Mouse (Mus musculus): ENCODE measurements at regions not wholly inside any gene's neighbourhood (a gene's known extent, or its start where the extent isn't known, plus 50 kb on each side); places are given as distances from the start of the nearest gene placed in this dataset.

- CTCF ChIA-PET = no interaction called here
- POLR2A ChIA-PET = interaction anchor here in 3 of 4 experiments (0.6 to 1.6 kb wide), 12 partner anchors 12 to 1002 kb away, joined by 3 to 5 read pairs (median 3); no protein-coding TSS in a partner anchor
Observed at GRCm38 (mm10) chr8:89823631-89824030, 524.5 kb downstream of the Tox3 start.

- POLR2A ChIA-PET = interaction anchor here in 1 of 4 experiments (1.3 kb wide), 1 partner anchor 11 kb away, joined by 5 read pairs; no protein-coding TSS in a partner anchor
- CTCF ChIA-PET = no interaction called here
Observed at GRCm38 (mm10) chr8:89812036-89812711, 536.0 kb downstream of the Tox3 start.

GRCm38 (mm10) chr8:89788296-89788695 is 559.8 kb downstream of the Tox3 start:
- ChIA-PET CTCF (no interaction called here), POLR2A (no interaction called here)

GRCm38 (mm10) chr8:89787050-89787905 is 560.9 kb downstream of the Tox3 start:
- ChIA-PET CTCF (interaction anchor here in 2 of 4 experiments (0.6 kb wide), 2 partner anchors 304 to 843 kb away, joined by 3 to 4 read pairs; no protein-coding TSS in a partner anchor), POLR2A (no interaction called here)

- POLR2A ChIA-PET = no interaction called here
- CTCF ChIA-PET = interaction anchor here in 3 of 4 experiments (0.6 to 1.0 kb wide), 5 partner anchors 12 to 1030 kb away, joined by 3 to 9 read pairs (median 4); no protein-coding TSS in a partner anchor
Observed at GRCm38 (mm10) chr8:89785011-89785410, 563.1 kb downstream of the Tox3 start.

- ChIA-PET CTCF (interaction anchor here in 2 of 4 experiments (0.5 to 0.7 kb wide), 2 partner anchors 17 to 957 kb away, joined by 3 read pairs; no protein-coding TSS in a partner anchor), POLR2A (interaction anchor here in 1 of 4 experiments (1.1 kb wide), 1 partner anchor 834 kb away, joined by 3 read pairs; no protein-coding TSS in a partner anchor)
Observed at GRCm38 (mm10) chr8:89783311-89783710, 564.8 kb downstream of the Tox3 start.

- ChIA-PET POLR2A (no interaction called here), CTCF (interaction anchor here in 1 of 4 experiments (0.7 kb wide), 1 partner anchor 17 kb away, joined by 3 read pairs; no protein-coding TSS in a partner anchor)
Observed at GRCm38 (mm10) chr8:89766387-89766786, 581.8 kb downstream of the Tox3 start.

- POLR2A ChIA-PET = no interaction called here
- CTCF ChIA-PET = no interaction called here
Observed at GRCm38 (mm10) chr8:89759531-89759930, 588.6 kb downstream of the Tox3 start.

GRCm38 (mm10) chr8:89758695-89759094 is 589.4 kb downstream of the Tox3 start:
- ChIA-PET POLR2A (no interaction called here), CTCF (no interaction called here)

GRCm38 (mm10) chr8:89755951-89756350 is 592.2 kb downstream of the Tox3 start:
- ChIA-PET POLR2A (interaction anchor here in 1 of 4 experiments (0.8 kb wide), 1 partner anchor 19 kb away, joined by 3 read pairs; no protein-coding TSS in a partner anchor), CTCF (no interaction called here)

- POLR2A ChIA-PET = no interaction called here
- CTCF ChIA-PET = no interaction called here
Observed at GRCm38 (mm10) chr8:89751201-89751600, 596.9 kb downstream of the Tox3 start.

- POLR2A ChIA-PET = no interaction called here
- CTCF ChIA-PET = interaction anchor here in 1 of 4 experiments (0.5 kb wide), 1 partner anchor 749 kb away, joined by 3 read pairs; no protein-coding TSS in a partner anchor
Observed at GRCm38 (mm10) chr8:89747726-89748125, 600.4 kb downstream of the Tox3 start.

- ChIA-PET CTCF (no interaction called here), POLR2A (no interaction called here)
Observed at GRCm38 (mm10) chr8:89744267-89745028, 603.7 kb downstream of the Tox3 start.

- CTCF ChIA-PET = no interaction called here
- POLR2A ChIA-PET = no interaction called here
Observed at GRCm38 (mm10) chr8:89738657-89739056, 609.5 kb downstream of the Tox3 start.

- ChIA-PET POLR2A (interaction anchor here in 1 of 4 experiments (0.5 kb wide), 1 partner anchor 18 kb away, joined by 3 read pairs; no protein-coding TSS in a partner anchor), CTCF (no interaction called here)
Observed at GRCm38 (mm10) chr8:89737636-89738035, 610.5 kb downstream of the Tox3 start.

GRCm38 (mm10) chr8:89727252-89727651 is 620.9 kb downstream of the Tox3 start:
- POLR2A ChIA-PET = no interaction called here
- CTCF ChIA-PET = no interaction called here

- ChIA-PET POLR2A (no interaction called here), CTCF (no interaction called here)
Observed at GRCm38 (mm10) chr8:89721684-89722305, 626.3 kb downstream of the Tox3 start.

GRCm38 (mm10) chr8:89713880-89714279 is 634.3 kb downstream of the Tox3 start:
- CTCF ChIA-PET = no interaction called here

GRCm38 (mm10) chr8:89707341-89707928 is 640.7 kb downstream of the Tox3 start:
- ChIA-PET CTCF (no interaction called here), POLR2A (no interaction called here)

More at GRCm38 (mm10) chr8:89713880-89714279, 634.3 kb downstream of the Tox3 start:
- POLR2A ChIA-PET = no interaction called here

All from embryonic stem cell, embryonic (primary cell).